Mouse (Mus musculus): ENCODE results near the gene Ryr1. TPM values are rescaled to one million over a fixed set of nuclear protein-coding genes. Genes with fewer than 3 reads are reported as not detected.

The Ryr1 gene
- polyA plus RNA-seq (2017; shearing (Covaris generic)), result under 1 TPM; 0.03 to 0.05 TPM

DNA sequence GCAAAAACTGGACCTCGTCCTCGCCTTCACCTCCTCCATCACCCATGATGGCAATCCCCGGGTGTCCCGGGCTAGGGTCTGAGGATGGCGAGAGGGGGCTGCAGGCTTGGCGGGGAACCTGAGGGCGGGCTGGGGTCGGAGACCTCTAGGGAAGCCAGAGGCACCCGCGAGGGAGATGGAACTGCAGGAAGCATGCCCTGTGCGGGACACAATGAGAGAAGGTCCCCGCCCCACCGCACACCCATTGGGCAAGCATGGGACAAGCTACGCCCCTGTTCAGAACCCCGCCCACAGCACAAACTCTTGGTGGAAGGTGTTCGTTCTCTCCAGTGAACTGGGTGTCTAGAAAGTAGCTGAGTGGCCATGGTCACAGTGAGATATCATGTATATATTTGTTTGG, at the start of gene Ryr1:
Ryr1 (minus strand) TSS at position 210 of the 400 bp plus-strand sequence.
- ATAC-seq, result peak; percentile 65

DNA sequence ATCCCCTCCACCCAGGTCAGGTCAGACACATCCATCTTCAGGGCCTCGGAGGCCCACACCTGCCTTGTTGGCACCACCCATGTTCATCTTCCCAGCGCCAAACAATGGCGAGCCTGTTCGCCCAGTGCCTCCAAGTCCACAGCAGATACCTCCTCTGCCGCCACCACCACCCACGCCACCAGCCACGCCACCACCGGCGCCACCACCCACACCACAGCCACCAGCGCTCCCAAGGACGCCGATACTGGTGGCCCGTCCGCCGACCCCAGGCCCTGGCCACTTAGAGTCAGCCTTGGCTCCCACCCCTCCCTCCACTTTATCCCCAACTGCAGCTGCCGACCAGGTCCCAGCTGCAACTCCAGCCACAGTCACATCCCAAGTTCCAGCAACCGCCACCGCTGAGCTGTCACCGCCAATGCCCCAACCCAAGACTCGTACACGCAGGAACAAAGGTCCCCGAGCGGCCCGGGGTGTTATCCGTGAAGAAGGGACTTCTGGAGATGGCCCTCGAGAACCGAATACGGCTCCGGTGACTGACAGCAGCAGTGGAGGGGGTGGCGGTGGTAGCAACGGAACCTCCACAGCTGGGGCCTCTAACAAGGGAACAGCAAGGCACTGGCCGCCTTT, 47.5 kb upstream of the Ryr1 start:
- ATAC-seq, result no peak

GRCm38 (mm10) chr7:29171562-29172097, 46.7 kb upstream of the Ryr1 start:
- no peak for ATAC-seq

DNA sequence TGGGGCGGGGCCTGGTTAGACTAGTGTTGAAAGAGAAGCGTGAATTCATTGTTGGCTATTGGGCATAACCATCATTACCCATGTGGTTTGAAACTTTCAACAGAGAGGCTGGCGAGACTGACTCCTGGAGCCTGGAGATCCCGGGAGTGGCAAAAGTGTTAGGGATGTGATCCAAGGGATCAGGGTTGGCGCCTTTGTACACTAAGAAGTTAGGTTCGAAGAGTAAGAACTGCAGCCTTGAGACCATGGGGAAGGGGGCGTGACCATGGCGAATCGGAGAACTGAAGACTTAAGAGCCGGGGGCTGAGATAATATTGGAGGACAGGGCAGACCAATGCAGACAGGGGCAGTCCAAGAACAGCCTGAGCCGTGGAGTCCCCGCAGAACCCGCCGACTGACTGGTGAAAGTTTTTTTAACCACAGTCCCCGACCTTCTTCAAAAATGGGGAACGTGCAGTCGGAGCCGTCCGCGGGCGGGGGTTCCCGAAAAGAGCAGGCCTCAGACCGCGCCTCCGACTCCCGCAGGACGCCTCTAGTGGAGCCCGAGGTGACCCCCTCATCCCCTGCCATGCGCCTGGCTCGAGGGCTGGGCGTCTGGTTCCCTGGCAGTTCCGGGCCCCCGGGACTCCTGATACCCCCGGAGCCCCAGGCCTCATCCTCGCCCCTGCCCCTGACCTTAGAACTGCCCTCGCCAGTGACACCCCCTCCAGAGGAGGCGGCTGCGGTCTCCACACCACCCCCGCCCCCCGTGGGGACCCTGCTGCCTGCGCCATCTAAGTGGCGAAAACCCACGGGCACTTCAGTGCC, 46.0 kb upstream of the Ryr1 start:
- no peak for ATAC-seq

GRCm38 (mm10) chr7:29170066-29170754, 45.2 kb upstream of the Ryr1 start, which contains the start of the genes Ggn and Spred3:
Ggn (plus strand) TSS chr7:29170210.
Spred3 (minus strand) TSS chr7:29170411.
- ATAC-seq, result peak; percentile 16

- ATAC-seq, result no peak
Measured at GRCm38 (mm10) chr7:29169231-29170065, 44.5 kb upstream of the Ryr1 start.

GRCm38 (mm10) chr7:29168791-29169230, 43.8 kb upstream of the Ryr1 start:
- ATAC-seq, result no peak

GRCm38 (mm10) chr7:29168121-29168695, 43.2 kb upstream of the Ryr1 start:
- no peak for ATAC-seq

- no peak for ATAC-seq
Measured at GRCm38 (mm10) chr7:29167656-29168055, 42.7 kb upstream of the Ryr1 start.

DNA sequence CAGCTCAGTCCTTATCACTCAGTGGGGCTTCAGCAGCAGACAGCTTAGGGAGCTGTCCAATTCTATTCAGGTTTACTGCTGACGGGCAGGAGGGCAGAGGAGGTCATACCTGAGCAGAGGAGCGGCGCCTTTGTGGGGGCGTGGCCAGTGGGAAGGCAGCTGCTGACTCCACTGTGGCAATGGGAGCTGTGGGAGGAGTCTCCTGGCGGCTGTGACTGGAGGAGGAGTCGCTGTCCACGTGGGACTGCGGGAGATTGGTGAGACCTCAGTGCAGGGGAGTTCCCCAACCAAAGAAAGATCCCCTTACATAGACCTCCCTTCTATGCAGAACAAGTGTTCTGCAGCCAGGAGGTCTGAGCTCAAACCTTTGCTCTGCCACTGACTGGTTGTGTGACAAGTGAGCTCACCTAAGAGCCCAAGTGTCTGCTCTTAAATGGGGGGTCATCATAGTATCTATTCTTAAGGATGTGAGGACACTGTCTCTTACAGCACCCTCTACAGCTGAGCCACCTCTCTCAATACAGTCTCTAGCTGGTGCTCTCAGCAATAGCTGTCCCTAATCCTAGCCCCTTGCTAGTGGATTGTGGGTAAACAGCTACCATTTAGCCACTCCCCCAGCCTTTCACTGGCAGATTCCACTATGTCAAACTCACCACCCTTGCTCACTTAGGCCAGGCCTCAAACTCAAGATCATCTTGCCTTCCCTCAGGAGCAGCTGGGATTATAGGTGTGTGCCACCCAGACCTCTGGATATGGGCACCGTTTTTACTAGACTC, 38.0 kb upstream of the Ryr1 start:
- ATAC-seq, result peak; percentile 61

DNA sequence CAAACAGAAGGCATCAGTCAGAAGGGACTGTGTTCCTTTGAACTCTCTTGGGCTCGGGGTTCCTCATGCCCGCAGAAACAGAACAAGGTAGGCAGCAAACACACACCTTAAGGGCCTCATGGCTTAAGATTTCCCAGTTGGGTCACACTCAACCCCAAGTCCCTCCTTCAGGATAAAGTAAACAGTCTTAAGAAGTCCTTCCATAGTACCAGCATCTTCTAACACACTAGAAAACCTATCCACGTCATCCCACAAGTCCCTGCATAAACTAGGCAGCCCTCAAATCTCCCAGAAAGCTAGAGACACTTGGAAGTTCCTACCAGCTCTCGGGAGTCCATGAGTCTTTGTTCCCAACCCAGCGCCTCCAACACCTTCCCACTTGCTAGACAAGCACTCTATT, 37.3 kb upstream of the Ryr1 start:
- no peak for ATAC-seq

GRCm38 (mm10) chr7:29158264-29158663, 33.3 kb upstream of the Ryr1 start:
- ATAC-seq, result no peak

- peak; percentile 83 for ATAC-seq
Measured at GRCm38 (mm10) chr7:29155838-29156782, 31.1 kb upstream of the Ryr1 start, which contains the start of gene Fam98c. Fam98c (minus strand) TSS chr7:29156234.

GRCm38 (mm10) chr7:29155196-29155837, 30.3 kb upstream of the Ryr1 start:
- peak; percentile 67 for ATAC-seq

DNA sequence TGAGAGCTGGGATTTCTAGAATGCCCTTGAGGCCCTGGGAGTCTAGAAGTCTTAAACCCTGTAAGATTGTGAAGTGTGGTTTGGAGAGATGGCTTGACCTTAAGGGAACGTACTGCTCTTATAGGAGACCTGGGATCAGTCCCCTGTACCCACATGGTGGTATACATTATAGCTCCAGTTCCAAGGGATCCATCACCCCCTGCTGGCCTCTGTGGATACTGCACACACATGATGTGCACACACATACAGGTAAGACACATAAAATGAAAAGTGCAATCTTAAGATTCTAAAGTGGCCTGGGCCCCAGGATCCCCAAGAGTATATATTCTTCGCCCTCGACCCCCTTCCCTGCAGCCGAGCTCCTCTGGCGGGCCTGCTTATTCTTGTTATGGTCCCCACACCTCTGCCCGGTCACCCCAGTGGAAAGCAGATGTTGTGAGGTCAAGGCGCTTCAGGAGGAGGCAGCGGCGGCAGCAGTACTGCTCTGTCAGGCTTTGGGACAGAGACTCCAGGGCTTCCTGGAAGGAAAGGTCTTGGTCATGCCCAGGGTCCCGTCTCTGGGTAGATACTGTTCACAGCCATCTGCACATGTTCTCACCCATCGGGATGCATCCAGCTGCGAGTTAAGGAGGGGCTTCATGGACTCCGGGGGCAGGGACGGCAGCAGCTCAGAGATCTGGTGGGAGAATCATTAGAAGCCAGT, 29.2 kb upstream of the Ryr1 start:
- no peak for ATAC-seq

GRCm38 (mm10) chr7:29151486-29151885, 26.5 kb upstream of the Ryr1 start:
- no peak for ATAC-seq

DNA sequence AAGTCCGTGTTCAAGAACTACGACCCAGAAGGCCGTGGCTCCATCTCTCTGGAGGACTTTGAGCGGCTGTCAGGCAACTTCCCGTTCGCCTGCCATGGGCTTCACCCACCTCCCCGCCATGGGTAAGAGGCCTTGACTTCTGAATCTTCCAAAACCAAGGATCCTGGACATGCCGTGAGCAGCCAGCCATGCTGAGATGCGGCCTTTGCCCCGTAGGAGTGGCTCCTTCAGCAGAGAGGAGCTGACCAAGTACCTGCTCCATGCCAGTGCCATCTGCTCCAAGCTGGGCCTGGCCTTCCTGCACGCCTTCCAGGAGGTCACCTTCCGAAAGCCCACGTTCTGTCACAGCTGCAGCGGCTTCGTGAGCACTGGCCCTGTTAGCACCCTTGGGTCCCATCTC, 23.8 kb upstream of the Ryr1 start:
- ATAC-seq, result no peak

DNA sequence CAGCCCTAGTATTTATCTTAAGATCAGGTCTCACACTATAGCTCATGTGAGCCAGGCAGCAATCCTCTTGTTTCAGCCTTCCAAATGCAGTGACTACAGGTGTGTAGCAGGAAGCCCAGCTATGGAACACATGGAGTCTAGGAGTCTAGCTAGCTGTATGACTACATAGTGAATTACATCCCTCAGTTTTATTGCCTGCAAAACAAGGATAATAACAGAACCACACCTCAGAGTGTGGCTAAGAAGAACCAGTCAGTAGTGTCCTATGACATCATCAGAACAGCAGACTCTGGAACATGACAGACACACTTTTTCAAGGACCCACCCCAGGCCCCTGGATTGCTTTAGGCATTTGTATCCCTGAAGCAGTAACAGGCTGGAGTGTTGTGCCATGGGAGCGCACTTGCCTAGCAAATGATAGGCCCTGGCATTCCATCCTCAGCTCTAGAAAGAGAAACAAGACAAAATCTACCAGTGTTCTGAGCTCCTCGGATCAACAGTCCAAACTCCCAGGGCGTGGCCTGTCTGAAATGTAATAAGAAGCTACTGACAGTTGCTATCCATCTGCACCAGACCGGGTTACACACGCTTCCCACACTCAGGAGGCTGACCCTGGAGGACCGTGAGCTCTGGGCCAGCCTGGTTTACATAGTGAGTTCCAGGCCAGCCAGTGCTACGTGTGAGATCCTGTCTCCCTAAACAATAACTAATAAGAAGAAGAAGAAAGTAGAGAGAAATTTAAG, 21.8 kb upstream of the Ryr1 start:
- no peak for ATAC-seq
